Mouse (Mus musculus) liver, postnatal 0 days (tissue): ENCODE data around the gene Psmd11. TPM values are rescaled to one million over a fixed set of nuclear protein-coding genes. Genes with fewer than 3 reads are reported as not detected.

Experiments
- ATAC-seq: fragments of 200-750 bp; cut with Nextera tagmentation; 2 replicates; pipeline ENCODE4 v1.8.0; 2017; ENCODE audit warnings: mild to moderate bottlenecking, moderate library complexity
- DNase-seq: peaks from one replicate; pipeline ENCODE4 v3.0.0-alpha.2; 2016
- H3K27ac ChIP-seq: fragments of 300-500 bp; sonication (generic); 2 replicates; pipeline ENCODE4 v1.5.1; 2014; ENCODE audit warnings: antibody characterized with exemption, moderate library complexity, mild to moderate bottlenecking, low read depth
- H3K27me3 ChIP-seq: fragments of 300-500 bp; sonication (generic); 2 replicates; pipeline ENCODE4 v1.6.1; 2014; ENCODE audit warnings: low read length, control low read depth, mixed read lengths; ENCODE audit not compliant: insufficient read depth
- H3K36me3 ChIP-seq: fragments of 300-500 bp; sonication (generic); replicated peaks from 2 replicates; pipeline ENCODE4 v1.6.1; 2014; ENCODE audit warnings: mild to moderate bottlenecking, control low read depth, low read length, moderate library complexity, mixed read lengths; ENCODE audit not compliant: insufficient read depth
- H3K4me1 ChIP-seq: fragments of 300-500 bp; sonication (generic); 2 replicates; pipeline ENCODE4 v1.6.1; 2014; ENCODE audit warnings: antibody characterized with exemption, mild to moderate bottlenecking, control low read depth; ENCODE audit not compliant: insufficient read depth
- H3K4me2 ChIP-seq: fragments of 300-500 bp; sonication (generic); 2 replicates; pipeline ENCODE4 v1.6.1; 2014; ENCODE audit warnings: low read depth, mild to moderate bottlenecking, low read length, moderate library complexity, mixed read lengths
- H3K4me3 ChIP-seq: fragments of 300-500 bp; sonication (generic); 2 replicates; pipeline ENCODE4 v1.5.1; 2014; ENCODE audit warnings: low read depth, low read length
- H3K9ac ChIP-seq: fragments of 300-500 bp; sonication (generic); replicated peaks from 2 replicates; pipeline ENCODE4 v1.6.1; 2014; ENCODE audit warnings: mild to moderate bottlenecking, moderate library complexity
- H3K9me3 ChIP-seq: fragments of 300-500 bp; sonication (generic); 2 replicates; pipeline ENCODE4 v1.6.1; 2016; ENCODE audit warnings: mild to moderate bottlenecking, control low read depth, low read length, mixed read lengths
- CTCF ChIP-seq: sonication (generic); IDR thresholded peaks from 2 replicates; pipeline ENCODE4 v1.5.1; 2016; ENCODE audit warnings: antibody characterized with exemption, low read depth
- EP300 ChIP-seq: IDR thresholded peaks from 2 replicates; pipeline ENCODE4 v1.6.1; 2016; ENCODE audit warnings: antibody characterized with exemption, low read depth, mild to moderate bottlenecking
- WGBS: fragments of 180-500 bp; shearing (Covaris S2); extraction: QIAGEN DNeasy Blood & Tissue Kit; methylation state at CpG from one replicate; pipeline ENCODE4 v1.1.7; 2014; ENCODE audit not compliant: insufficient replicate concordance; 5-methylcytosine and 5-hydroxymethylcytosine counted together
- polyA plus RNA-seq: library from polyadenylated mRNA; unstranded; fragments of >200 nt; fragmentation: Nextera tagmentation; extraction: Ambion mirVana; gene quantifications from 2 replicates; pipeline ENCODE4 v1.2.1, GENCODE M21; 2015

The Psmd11 gene
- polyA plus RNA-seq, 1 experiment from 2014 or later = 143 TPM

DNA sequence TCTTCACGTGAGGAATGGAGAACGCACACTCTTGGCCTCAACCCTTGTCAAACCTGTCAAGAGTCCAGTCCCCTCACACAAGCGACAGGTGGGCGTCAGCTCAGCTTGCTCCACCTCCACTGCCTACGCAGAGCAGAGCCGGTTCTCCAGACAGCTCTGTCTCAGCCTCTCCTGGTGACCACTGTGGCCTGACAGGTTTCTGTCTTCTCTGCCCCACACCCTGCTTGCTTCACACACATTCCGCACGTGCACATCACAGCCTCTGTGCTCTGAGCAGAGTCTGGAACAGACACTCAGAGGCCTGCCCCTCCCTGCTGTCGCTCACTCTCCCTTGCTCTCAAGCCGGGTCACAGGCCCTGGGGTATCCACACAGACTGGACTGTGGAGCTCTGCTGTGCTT lies 62.4 kb downstream of the Psmd11 start:
- DNase-seq (no peak), ATAC-seq (no peak)
- Histone ChIP-seq H3K4me2 (no peak overlapping the region), H3K4me1 (peaks cover 15% of the 10 kb centered on the region), H3K27ac (no peak overlapping the region), H3K9ac (no peak overlapping the region), H3K36me3 (no peaks in the 10 kb centered on the region), H3K4me3 (no peak overlapping the region), H3K9me3 (no peaks in the 10 kb centered on the region), H3K27me3 (no peaks in the 10 kb centered on the region)
- WGBS = 78% methylated on average over 10 of the region's 10 CpGs
- no peak for TF ChIP-seq CTCF
- TF ChIP-seq EP300 = no peak

GRCm38 (mm10) chr11:80493186-80493585 lies 64.8 kb downstream of the Psmd11 start:
- ATAC-seq (no peak), DNase-seq (no peak)
- Histone ChIP-seq H3K27me3 (no peaks in the 10 kb centered on the region), H3K4me2 (no peak overlapping the region), H3K4me3 (no peak overlapping the region), H3K27ac (no peak overlapping the region), H3K9ac (no peak overlapping the region), H3K9me3 (no peaks in the 10 kb centered on the region), H3K4me1 (peaks cover 17% of the 10 kb centered on the region), H3K36me3 (no peaks in the 10 kb centered on the region)
- 83% methylated on average over 5 of the region's 5 CpGs for WGBS
- TF ChIP-seq CTCF (no peak), EP300 (no peak)

DNA sequence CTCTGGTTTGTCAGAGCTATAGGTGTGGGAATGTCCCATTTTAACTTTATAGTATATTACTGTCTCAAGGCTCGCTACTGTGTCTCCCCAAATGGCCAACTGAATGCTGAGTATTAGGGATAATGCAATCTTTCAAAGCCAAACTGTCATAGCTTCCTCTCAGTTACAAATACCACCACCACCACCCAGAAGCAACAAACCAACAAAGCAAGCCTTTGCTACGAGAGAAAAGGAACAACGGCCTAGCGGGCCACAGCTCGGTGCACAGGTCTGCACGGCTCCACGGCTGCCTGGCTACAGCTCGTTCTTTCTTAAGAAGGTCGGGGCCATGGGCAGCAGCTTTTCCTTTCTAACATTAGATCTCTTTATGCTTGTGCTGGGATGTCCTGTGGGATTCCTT lies 66.4 kb downstream of the Psmd11 start:
- Histone ChIP-seq H3K9me3 (no peaks in the 10 kb centered on the region), H3K27me3 (no peaks in the 10 kb centered on the region), H3K36me3 (no peaks in the 10 kb centered on the region), H3K4me1 (peaks cover 10% of the 10 kb centered on the region), H3K4me2 (no peak overlapping the region), H3K4me3 (no peak overlapping the region), H3K27ac (peak overlapping the region; percentile 69), H3K9ac (no peak overlapping the region)
- TF ChIP-seq CTCF (no peak), EP300 (no peak)
- no peak for DNase-seq
- ATAC-seq = no peak
- WGBS = 63% methylated on average over 9 of the region's 9 CpGs

- no peak for DNase-seq
- TF ChIP-seq EP300 = no peak
- no peak overlapping the region for H3K27ac ChIP-seq
- ATAC-seq = no peak
- no peak overlapping the region for H3K4me3 ChIP-seq
- 86% methylated on average over 6 of the region's 6 CpGs for WGBS
- no peak overlapping the region for H3K9ac ChIP-seq
- H3K36me3 ChIP-seq = no peaks in the 10 kb centered on the region
- no peaks in the 10 kb centered on the region for H3K27me3 ChIP-seq
- H3K4me1 ChIP-seq = peaks cover 9% of the 10 kb centered on the region
- no peak overlapping the region for H3K4me2 ChIP-seq
- H3K9me3 ChIP-seq = no peaks in the 10 kb centered on the region
These were observed 67.6 kb downstream of the Psmd11 start for GRCm38 (mm10) chr11:80495972-80496371.

- Histone ChIP-seq H3K27me3 (no peaks in the 10 kb centered on the region), H3K36me3 (no peaks in the 10 kb centered on the region), H3K9me3 (no peaks in the 10 kb centered on the region), H3K4me1 (peaks cover 9% of the 10 kb centered on the region), H3K27ac (no peak overlapping the region), H3K4me3 (no peak overlapping the region), H3K4me2 (no peak overlapping the region), H3K9ac (no peak overlapping the region)
- DNase-seq = no peak
- WGBS = 90% methylated on average over 1 of the region's 1 CpGs
- TF ChIP-seq EP300 = no peak
- no peak for TF ChIP-seq CTCF
- ATAC-seq = no peak
These were observed 68.2 kb downstream of the Psmd11 start for GRCm38 (mm10) chr11:80496640-80497039.

DNA sequence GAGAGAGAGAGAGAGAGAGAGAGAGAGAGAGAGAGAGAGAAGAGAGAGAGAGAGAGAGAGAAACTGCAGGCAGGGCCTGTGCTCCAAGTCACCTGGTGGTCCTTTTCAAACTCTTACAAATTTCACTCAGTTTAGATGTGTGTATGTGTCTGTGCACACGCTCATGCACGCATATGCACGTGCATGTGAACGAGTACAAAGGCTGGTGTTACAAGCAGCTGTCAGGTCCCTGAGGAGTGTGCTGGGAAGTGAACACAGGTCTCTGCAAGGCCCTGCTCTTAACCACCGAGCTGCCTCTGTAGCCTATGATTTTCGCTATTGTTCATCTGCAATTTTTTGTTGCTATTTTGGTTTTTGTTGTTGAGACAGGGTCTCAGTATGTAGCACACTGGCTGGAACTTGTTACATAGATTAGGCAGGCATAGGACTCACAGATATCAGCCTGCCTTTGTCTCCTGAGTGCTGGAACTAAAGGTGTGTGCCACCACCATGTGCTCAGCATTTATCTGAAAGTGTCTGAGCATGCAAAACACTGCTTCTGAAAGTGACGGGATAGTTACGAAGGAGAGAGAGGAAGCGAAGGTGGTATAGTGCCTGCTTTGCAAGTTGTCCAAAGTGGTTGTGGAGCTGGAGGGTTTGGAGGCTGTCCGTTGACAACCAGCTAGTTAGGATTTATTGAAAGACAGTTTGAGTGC lies 69.0 kb downstream of the Psmd11 start:
- Histone ChIP-seq H3K4me3 (no peak overlapping the region), H3K4me1 (peaks cover 9% of the 10 kb centered on the region), H3K9ac (no peak overlapping the region), H3K27ac (no peak overlapping the region; the same call in 1 of the 2 replicates), H3K9me3 (no peaks in the 10 kb centered on the region), H3K4me2 (no peak overlapping the region), H3K27me3 (no peaks in the 10 kb centered on the region), H3K36me3 (no peaks in the 10 kb centered on the region)
- no peak for TF ChIP-seq EP300
- TF ChIP-seq CTCF = no peak
- 77% methylated on average over 10 of the region's 10 CpGs for WGBS
- DNase-seq (no peak), ATAC-seq (no peak)
